Mouse (Mus musculus) bone marrow macrophage, adult 2 months (primary cell): ENCODE measurements around the gene Dysf. TPM values are rescaled to one million over a fixed set of nuclear protein-coding genes. Genes with fewer than 3 reads are reported as not detected.

ENCODE experiments used
- H3K27ac ChIP-seq: 2 replicates; pipeline ENCODE4 v1.5.1; 2012; ENCODE audit warnings: low read depth, low read length; ENCODE audit not compliant: insufficient read depth
- H3K4me1 ChIP-seq: 2 replicates; pipeline ENCODE4 v1.6.1; 2012; ENCODE audit warnings: low read length; ENCODE audit not compliant: control insufficient read depth, insufficient read depth
- H3K4me3 ChIP-seq: 2 replicates; pipeline ENCODE4 v1.5.1; 2012; ENCODE audit warnings: mild to moderate bottlenecking, low read length, moderate library complexity; ENCODE audit not compliant: insufficient read depth
- CTCF ChIP-seq: IDR thresholded peaks from 2 replicates; pipeline ENCODE4 v1.5.1; 2012; ENCODE audit warnings: low read depth, mild to moderate bottlenecking, low read length, moderate library complexity
- POLR2A ChIP-seq: IDR thresholded peaks from 2 replicates; pipeline ENCODE4 v1.6.1; 2012; ENCODE audit warnings: mild to moderate bottlenecking, low read depth, low read length, borderline replicate concordance
- polyA plus RNA-seq: library from polyadenylated mRNA; stranded (reverse); fragments of >200 nt; gene quantifications from 2 replicates; pipeline ENCODE4 v1.2.4, GENCODE M21; 2012; ENCODE audit not compliant: missing spikeins, insufficient read depth, insufficient read length

Dysf gene
- polyA plus RNA-seq, 1 experiment: 0.11 TPM

- TF ChIP-seq POLR2A (no peak), CTCF (no peak)
- Histone ChIP-seq H3K4me3 (no peak overlapping the region), H3K27ac (no peak overlapping the region), H3K4me1 (no peaks in the 10 kb centered on the region)
These were observed 147.4 kb downstream of the Dysf start for GRCm38 (mm10) chr6:84155765-84156164.

GRCm38 (mm10) chr6:84156481-84157025, 148.2 kb downstream of the Dysf start:
- Histone ChIP-seq H3K27ac (no peak overlapping the region), H3K4me1 (no peaks in the 10 kb centered on the region), H3K4me3 (no peak overlapping the region)
- TF ChIP-seq POLR2A (no peak), CTCF (no peak)

- TF ChIP-seq POLR2A (no peak), CTCF (no peak)
- H3K4me1 ChIP-seq: no peaks in the 10 kb centered on the region
- H3K4me3 ChIP-seq: no peak overlapping the region
- no peak overlapping the region for H3K27ac ChIP-seq
These were observed 150.7 kb downstream of the Dysf start for GRCm38 (mm10) chr6:84159046-84159445.

GRCm38 (mm10) chr6:84167612-84168011, 159.2 kb downstream of the Dysf start:
- Histone ChIP-seq H3K4me1 (no peaks in the 10 kb centered on the region), H3K4me3 (no peak overlapping the region), H3K27ac (no peak overlapping the region)
- no peak for TF ChIP-seq CTCF
- TF ChIP-seq POLR2A: no peak

- H3K4me1 ChIP-seq: no peaks in the 10 kb centered on the region
- no peak overlapping the region for H3K4me3 ChIP-seq
- no peak for TF ChIP-seq POLR2A
- no peak for TF ChIP-seq CTCF
- H3K27ac ChIP-seq: no peak overlapping the region
These were observed 160.2 kb downstream of the Dysf start for GRCm38 (mm10) chr6:84168571-84168970.

- H3K27ac ChIP-seq: no peak overlapping the region
- no peaks in the 10 kb centered on the region for H3K4me1 ChIP-seq
- no peak overlapping the region for H3K4me3 ChIP-seq
- no peak for TF ChIP-seq CTCF
- TF ChIP-seq POLR2A: no peak
These were observed 165.2 kb downstream of the Dysf start for GRCm38 (mm10) chr6:84173626-84174025.

- TF ChIP-seq CTCF (no peak), POLR2A (no peak)
- H3K4me1 ChIP-seq: no peaks in the 10 kb centered on the region
- no peak overlapping the region for H3K4me3 ChIP-seq
- no peak overlapping the region for H3K27ac ChIP-seq
These were observed 170.5 kb downstream of the Dysf start for GRCm38 (mm10) chr6:84178776-84179405.

- H3K4me1 ChIP-seq: no peaks in the 10 kb centered on the region
- H3K27ac ChIP-seq: no peak overlapping the region
- TF ChIP-seq POLR2A (no peak), CTCF (no peak)
- no peak overlapping the region for H3K4me3 ChIP-seq
These were observed 173.1 kb downstream of the Dysf start for GRCm38 (mm10) chr6:84181452-84181851.

- Histone ChIP-seq H3K4me1 (no peaks in the 10 kb centered on the region), H3K27ac (no peak overlapping the region), H3K4me3 (no peak overlapping the region)
- TF ChIP-seq CTCF: no peak
- no peak for TF ChIP-seq POLR2A
These were observed 183.4 kb downstream of the Dysf start for GRCm38 (mm10) chr6:84191656-84192250.

GRCm38 (mm10) chr6:84196511-84196910, 188.1 kb downstream of the Dysf start:
- Histone ChIP-seq H3K27ac (no peak overlapping the region), H3K4me1 (no peaks in the 10 kb centered on the region), H3K4me3 (no peak overlapping the region)
- TF ChIP-seq POLR2A: no peak
- no peak for TF ChIP-seq CTCF
